Mouse (Mus musculus): ENCODE measurements around the gene F8. TPM values are rescaled to one million over a fixed set of nuclear protein-coding genes. Genes with fewer than 3 reads are reported as not detected.

The F8 gene
- polyA plus RNA-seq (2015; fragmentation: Nextera tagmentation; extraction: Ambion mirVana), result 1.0 TPM in 2 replicates

DNA sequence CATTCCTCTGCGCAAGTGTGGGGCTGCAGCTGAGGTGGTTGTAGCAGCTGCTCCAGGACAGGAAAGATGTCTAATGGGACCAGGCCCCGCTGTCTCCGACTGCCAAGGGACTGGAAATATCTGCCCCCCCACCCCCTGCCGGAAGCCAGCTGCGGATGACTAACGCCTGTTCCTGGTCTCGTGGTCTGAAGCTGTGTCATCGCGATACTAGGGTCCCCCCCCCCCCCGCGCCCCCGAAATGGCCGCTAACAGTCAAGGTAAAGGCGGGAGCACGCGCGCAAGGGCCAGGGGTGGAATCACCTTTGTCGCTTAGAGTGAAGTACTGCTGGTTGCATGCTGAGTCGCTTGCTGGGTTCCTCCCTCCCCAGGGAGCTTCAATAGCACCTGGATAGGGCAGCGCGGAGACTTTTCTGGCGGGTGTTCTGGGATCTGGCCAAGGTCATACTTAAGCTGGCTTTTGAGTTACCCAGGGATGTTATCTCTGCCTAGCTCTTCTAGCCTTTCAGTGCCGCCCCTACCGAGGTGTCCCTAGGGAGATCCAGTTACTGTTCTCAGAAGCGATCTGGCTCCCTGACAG lies at the start of gene F8, which contains the start of gene Fundc2:
Gene F8, minus strand, starts transcription at position 421 of the 577 bp plus-strand sequence.
Gene Fundc2, plus strand, starts transcription at position 205 of the 577 bp plus-strand sequence.
- 14% methylated on average over 25 of the region's 25 CpGs for WGBS
- peak within 1 kb of the TSS; percentile 75 for H3K27ac ChIP-seq (replicated peaks)
- H3K36me3 ChIP-seq, result no peaks in the 10 kb centered on the region
- no peaks in the 10 kb centered on the region for H3K27me3 ChIP-seq
- peak within 1 kb of the TSS; percentile 51 for H3K4me3 ChIP-seq
- ATAC-seq (ENCODE audit: low read depth), result peak; percentile 99
- H3K4me1 ChIP-seq (replicated peaks), result peaks cover 4% of the 10 kb centered on the region
- peak within 1 kb of the TSS; percentile 76 for H3K9ac ChIP-seq
- peak within 1 kb of the TSS; percentile 52 for H3K4me2 ChIP-seq
- no peaks in the 10 kb centered on the region for H3K9me3 ChIP-seq

DNA sequence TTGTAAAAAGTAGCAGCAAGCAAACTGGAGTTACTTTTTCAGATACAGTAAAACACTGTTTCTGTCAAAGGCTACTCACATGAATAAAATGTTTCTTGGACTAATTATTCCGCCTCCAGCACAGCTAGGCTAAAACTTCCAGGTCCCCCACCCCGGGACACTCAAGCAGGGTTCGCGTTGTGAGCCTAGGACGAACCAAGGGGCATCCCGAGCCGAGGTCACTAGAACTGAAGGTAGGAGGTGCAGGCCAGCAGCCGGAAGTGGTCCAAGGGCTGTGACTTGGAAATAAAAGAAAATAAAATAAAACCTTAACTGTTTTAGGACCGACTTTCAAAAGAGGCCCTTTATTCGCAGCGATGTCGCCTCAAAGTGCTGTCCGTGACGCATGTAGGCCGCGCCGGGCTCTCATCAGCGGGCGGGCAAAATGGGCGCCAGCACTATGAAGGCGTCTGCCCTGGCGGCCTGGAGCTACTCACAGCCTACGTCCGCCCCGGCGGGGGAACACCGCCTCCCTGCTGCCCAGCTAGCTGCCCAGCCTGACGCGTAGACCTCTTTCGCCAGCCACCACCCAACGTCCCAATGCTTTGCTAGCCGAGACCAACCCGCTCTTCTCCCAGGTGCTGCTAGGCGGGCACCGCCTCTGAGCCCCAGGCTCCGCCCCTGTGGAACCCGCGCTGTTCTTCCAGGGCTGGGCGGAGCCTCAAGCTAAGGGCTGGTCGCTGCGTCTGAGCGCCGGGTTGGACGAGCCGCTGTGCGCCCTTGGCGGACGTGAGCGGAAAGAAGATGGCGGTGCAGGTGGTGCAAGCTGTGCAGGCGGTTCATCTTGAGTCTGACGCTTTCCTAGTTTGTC lies 33.7 kb upstream of the F8 start, which contains the start of the genes Cmc4, Mtcp1 and Brcc3:
Gene Cmc4, minus strand, starts transcription at position 649 of the 850 bp plus-strand sequence.
Gene Mtcp1, minus strand, starts transcription at position 653 of the 850 bp plus-strand sequence.
Gene Brcc3, plus strand, starts transcription at position 693 of the 850 bp plus-strand sequence.
- Histone ChIP-seq H3K27me3 (no peaks in the 10 kb centered on the region), H3K36me3 (no peaks in the 10 kb centered on the region), H3K4me3 (peak within 1 kb of the TSS; percentile 52), H3K9me3 (no peaks in the 10 kb centered on the region), H3K4me1 (replicated peaks) (peaks cover 15% of the 10 kb centered on the region; the same call in 1 of the 2 replicates), H3K4me2 (peak within 1 kb of the TSS; percentile 58), H3K9ac (peak within 1 kb of the TSS; percentile 70), H3K27ac (replicated peaks) (peak within 1 kb of the TSS; percentile 91)
- 16% methylated on average over 52 of the region's 52 CpGs for WGBS
- ATAC-seq (ENCODE audit: low read depth), result peak; percentile 100

- WGBS, result 91% methylated on average over 1 of the region's 1 CpGs
These were observed 27.3 kb upstream of the F8 start for GRCm38 (mm10) chrX:75409711-75410110.

DNA sequence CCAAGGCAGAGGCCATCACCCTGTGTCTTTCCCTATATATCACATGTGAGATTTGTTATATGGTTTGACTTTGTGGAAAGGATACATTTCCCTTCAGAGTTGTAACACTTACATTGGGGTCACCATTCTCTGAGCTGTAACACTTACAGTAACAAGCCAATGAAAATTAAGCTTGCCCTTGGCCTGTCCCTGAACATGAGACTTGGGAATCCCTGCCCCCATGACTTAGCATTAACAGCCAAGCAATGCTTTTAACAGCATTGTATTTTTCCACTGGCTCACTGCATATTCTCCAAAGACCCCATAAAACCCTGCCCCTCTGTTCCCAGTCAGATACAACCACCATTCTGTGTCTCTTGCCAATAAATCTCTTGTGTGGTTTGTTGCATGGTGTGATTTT lies 20.9 kb upstream of the F8 start:
- ATAC-seq (ENCODE audit: low read depth), result no peak
- Histone ChIP-seq H3K4me3 (no peak overlapping the region), H3K9me3 (no peaks in the 10 kb centered on the region), H3K36me3 (peaks cover 4% of the 10 kb centered on the region; the same call in 1 of the 2 replicates), H3K4me2 (no peak overlapping the region), H3K27me3 (no peaks in the 10 kb centered on the region), H3K27ac (replicated peaks) (no peak overlapping the region), H3K4me1 (replicated peaks) (no peaks in the 10 kb centered on the region), H3K9ac (no peak overlapping the region)

More at GRCm38 (mm10) chrX:75409711-75410110, 27.3 kb upstream of the F8 start:
- Histone ChIP-seq H3K4me1 (replicated peaks) (peaks cover 6% of the 10 kb centered on the region; the same call in 1 of the 2 replicates), H3K9ac (no peak overlapping the region), H3K4me3 (no peak overlapping the region), H3K27ac (replicated peaks) (no peak overlapping the region), H3K36me3 (0 out of 2 replicates have a peak, but pooled peaks cover 3% of the 10 kb centered on the region), H3K4me2 (no peak overlapping the region), H3K27me3 (no peaks in the 10 kb centered on the region), H3K9me3 (no peaks in the 10 kb centered on the region)
- ATAC-seq (ENCODE audit: low read depth), result no peak

GRCm38 (mm10) chrX:75402668-75403067 lies 20.3 kb upstream of the F8 start:
- Histone ChIP-seq H3K27me3 (no peaks in the 10 kb centered on the region), H3K4me1 (replicated peaks) (no peaks in the 10 kb centered on the region)
- ATAC-seq (ENCODE audit: low read depth), result no peak

DNA sequence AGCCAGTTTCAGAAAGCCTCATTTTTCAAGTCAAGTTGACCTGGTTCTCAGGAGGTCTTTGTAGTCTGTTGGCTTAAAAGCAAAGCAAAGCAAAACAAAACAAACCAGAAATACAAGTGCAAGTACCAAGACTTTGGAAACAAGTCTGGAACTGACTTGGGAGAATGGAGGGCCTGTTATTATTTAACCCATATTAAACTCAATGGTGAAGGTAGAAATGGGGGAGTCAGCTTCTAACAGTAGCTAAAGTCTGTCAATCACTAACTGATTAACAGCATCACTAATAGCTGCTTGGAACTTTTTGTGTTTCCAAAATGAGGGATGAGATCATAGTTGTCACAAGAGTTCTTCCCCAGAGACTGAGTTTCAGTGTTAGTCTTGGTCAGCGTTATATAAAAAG lies 17.1 kb upstream of the F8 start:
- no peak overlapping the region for H3K9ac ChIP-seq
- no peaks in the 10 kb centered on the region for H3K27me3 ChIP-seq
- ATAC-seq (ENCODE audit: low read depth), result no peak
- H3K9me3 ChIP-seq, result no peaks in the 10 kb centered on the region
- no peak overlapping the region for H3K4me2 ChIP-seq
- 91% methylated on average over 1 of the region's 1 CpGs for WGBS
- H3K27ac ChIP-seq (replicated peaks), result no peak overlapping the region
- H3K36me3 ChIP-seq, result peaks cover 8% of the 10 kb centered on the region; the same call in 1 of the 2 replicates
- H3K4me1 ChIP-seq (replicated peaks), result no peaks in the 10 kb centered on the region
- H3K4me3 ChIP-seq, result no peak overlapping the region

More at GRCm38 (mm10) chrX:75402668-75403067, 20.3 kb upstream of the F8 start:
- Histone ChIP-seq H3K9ac (no peak overlapping the region), H3K4me2 (no peak overlapping the region), H3K36me3 (peaks cover 4% of the 10 kb centered on the region; the same call in 1 of the 2 replicates), H3K27ac (replicated peaks) (no peak overlapping the region), H3K9me3 (no peaks in the 10 kb centered on the region), H3K4me3 (no peak overlapping the region)
- 81% methylated on average over 2 of the region's 2 CpGs for WGBS

DNA sequence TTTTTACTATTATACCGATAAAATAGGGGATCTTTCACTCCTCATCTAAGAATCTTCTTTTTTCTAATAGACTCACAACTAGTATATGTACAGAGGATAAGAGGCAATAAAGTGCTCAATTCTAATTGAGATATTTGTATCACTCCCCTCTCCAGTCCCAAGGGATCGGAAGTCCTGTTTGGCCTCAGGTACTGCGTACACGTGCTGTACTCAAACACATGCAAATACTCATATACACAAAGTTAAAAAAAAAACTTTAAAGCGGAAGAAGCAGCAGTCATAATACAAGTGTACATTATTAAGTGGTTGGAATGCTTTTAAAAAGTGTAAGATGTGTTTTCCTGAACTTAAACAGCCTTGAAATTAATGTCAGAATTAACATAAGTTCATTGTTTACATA lies 716 bp downstream of the F8 start:
- Histone ChIP-seq H3K27ac (replicated peaks) (peak overlapping the region; percentile 75), H3K4me2 (peak overlapping the region; percentile 52), H3K9ac (no peak overlapping the region), H3K36me3 (no peaks in the 10 kb centered on the region), H3K4me3 (peak overlapping the region; percentile 51), H3K4me1 (replicated peaks) (peaks cover 4% of the 10 kb centered on the region), H3K9me3 (no peaks in the 10 kb centered on the region), H3K27me3 (no peaks in the 10 kb centered on the region)
- WGBS, result 72% methylated on average over 5 of the region's 5 CpGs
- peak; percentile 56 for ATAC-seq (ENCODE audit: low read depth)

GRCm38 (mm10) chrX:75381176-75381575 lies 1.2 kb downstream of the F8 start:
- no peak overlapping the region for H3K4me2 ChIP-seq
- 92% methylated on average over 1 of the region's 1 CpGs for WGBS
- no peak overlapping the region for H3K4me3 ChIP-seq

DNA sequence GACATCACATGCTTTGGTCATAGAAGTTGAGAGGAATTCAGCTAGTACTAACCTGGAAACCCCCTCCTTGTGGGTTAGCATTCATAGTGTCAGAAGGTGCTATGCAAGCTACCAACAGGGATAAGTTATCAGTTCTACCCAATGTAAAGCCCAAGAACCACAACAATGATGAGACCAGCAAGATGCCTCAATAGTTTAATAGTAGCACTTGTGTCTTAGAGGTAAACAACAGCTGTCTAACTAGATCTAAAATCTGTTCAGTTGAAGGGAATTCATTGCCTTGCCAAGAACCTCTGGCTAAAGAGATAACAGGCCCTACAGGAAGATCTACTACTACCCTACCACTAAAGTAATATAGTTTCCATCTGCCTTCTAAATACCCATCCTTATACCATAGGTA lies 5.6 kb downstream of the F8 start:
- no peaks in the 10 kb centered on the region for H3K9me3 ChIP-seq
- no peaks in the 10 kb centered on the region for H3K4me1 ChIP-seq (replicated peaks)
- H3K36me3 ChIP-seq, result no peaks in the 10 kb centered on the region
- no peak overlapping the region for H3K4me2 ChIP-seq
- no peak overlapping the region for H3K4me3 ChIP-seq
- no peak overlapping the region for H3K9ac ChIP-seq
- H3K27ac ChIP-seq (replicated peaks), result no peak overlapping the region
- H3K27me3 ChIP-seq, result no peaks in the 10 kb centered on the region
- no peak for ATAC-seq (ENCODE audit: low read depth)

More at GRCm38 (mm10) chrX:75381176-75381575, 1.2 kb downstream of the F8 start:
- ATAC-seq (ENCODE audit: low read depth), result no peak
- peaks cover 4% of the 10 kb centered on the region for H3K4me1 ChIP-seq (replicated peaks)
- H3K27me3 ChIP-seq, result no peaks in the 10 kb centered on the region
- H3K36me3 ChIP-seq, result no peaks in the 10 kb centered on the region
- H3K9ac ChIP-seq, result no peak overlapping the region
- no peaks in the 10 kb centered on the region for H3K9me3 ChIP-seq
- no peak overlapping the region for H3K27ac ChIP-seq (replicated peaks)

DNA sequence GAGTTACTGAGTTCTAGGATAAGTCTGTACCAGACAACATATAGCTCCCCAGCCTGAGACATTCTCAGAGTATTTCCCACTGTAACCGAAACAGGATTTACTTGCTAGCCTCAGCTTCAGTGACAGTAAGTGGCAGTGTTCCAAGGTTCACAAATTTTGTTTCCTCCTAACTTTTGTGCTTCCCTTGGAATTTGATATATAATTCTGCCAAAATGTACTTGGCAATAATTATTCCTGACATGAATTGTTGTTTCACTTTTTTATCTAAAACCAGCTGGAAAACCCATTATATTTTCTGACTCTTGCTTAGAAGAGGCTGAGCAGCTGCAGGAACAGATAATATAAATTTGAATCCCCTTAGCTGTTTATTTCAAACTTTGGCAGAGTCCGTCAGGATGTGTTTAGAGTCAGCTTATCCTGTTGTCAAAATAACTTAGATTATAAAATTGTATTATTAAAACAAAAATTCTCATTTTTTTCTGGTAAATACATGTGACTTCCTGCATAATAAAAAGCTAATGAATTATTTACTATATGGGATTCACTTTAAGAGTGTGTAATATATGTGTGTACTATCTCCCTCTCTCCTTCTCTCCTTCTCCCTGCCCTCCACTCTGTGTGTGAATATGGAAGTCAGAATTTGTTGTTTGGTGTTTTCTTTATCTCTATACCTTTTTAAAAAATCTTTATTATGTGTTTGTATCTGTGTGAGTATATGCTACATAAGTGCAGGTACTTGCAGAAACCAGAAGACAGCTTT lies 9.6 kb downstream of the F8 start:
- Histone ChIP-seq H3K27me3 (no peaks in the 10 kb centered on the region), H3K4me1 (replicated peaks) (no peaks in the 10 kb centered on the region), H3K9me3 (no peaks in the 10 kb centered on the region), H3K4me3 (no peak overlapping the region), H3K36me3 (no peaks in the 10 kb centered on the region), H3K4me2 (no peak overlapping the region), H3K27ac (replicated peaks) (no peak overlapping the region), H3K9ac (no peak overlapping the region)
- 80% methylated on average over 2 of the region's 2 CpGs for WGBS
- ATAC-seq (ENCODE audit: low read depth), result no peak

GRCm38 (mm10) chrX:75370197-75370596 lies 12.2 kb downstream of the F8 start:
- H3K36me3 ChIP-seq, result no peaks in the 10 kb centered on the region
- no peak overlapping the region for H3K27ac ChIP-seq (replicated peaks)
- H3K9me3 ChIP-seq, result no peaks in the 10 kb centered on the region
- H3K4me1 ChIP-seq (replicated peaks), result no peaks in the 10 kb centered on the region
- H3K27me3 ChIP-seq, result no peaks in the 10 kb centered on the region
- no peak overlapping the region for H3K9ac ChIP-seq
- no peak for ATAC-seq (ENCODE audit: low read depth)
- H3K4me2 ChIP-seq, result no peak overlapping the region
- H3K4me3 ChIP-seq, result no peak overlapping the region
